Mouse (Mus musculus) MEL (cell line): ENCODE data around the gene Gna11. TPM values are rescaled to one million over a fixed set of nuclear protein-coding genes. Genes with fewer than 3 reads are reported as not detected.
A peak's percentile ranks its signal among the peaks of the same experiment; 100 is the strongest.

Experiments
- DNase-seq: peaks from one replicate; pipeline ENCODE4 v3.0.0; 2011; ENCODE audit warnings: low read depth, low spot score
- H3K27ac ChIP-seq: 2 replicates; pipeline ENCODE4 v1.5.1; 2012; ENCODE audit warnings: low read depth, mild to moderate bottlenecking, control low read depth, low read length, moderate library complexity; ENCODE audit not compliant: control insufficient read depth
- H3K27me3 ChIP-seq, 2 experiments: fragments of 150-350 bp in 1 of 2; sonication (generic) in 1 of 2; 2 replicates each; pipeline ENCODE4 v1.6.1; 2012; ENCODE audit warnings: low read length in 2 of 2, mild to moderate bottlenecking in 2 of 2, improper control_type of control experiment in 1 of 2, moderate library complexity in 1 of 2; ENCODE audit not compliant: insufficient read depth in 2 of 2, control insufficient read depth in 1 of 2
- H3K36me3 ChIP-seq, 2 experiments: 2 replicates each; pipeline ENCODE4 v1.6.1; 2012 to 2014; ENCODE audit warnings: low read length in 2 of 2, improper control_type of control experiment in 1 of 2, inconsistent platforms in 1 of 2, mild to moderate bottlenecking in 1 of 2; ENCODE audit not compliant: insufficient read depth in 2 of 2, control insufficient read depth in 1 of 2
- H3K4me1 ChIP-seq, 2 experiments: fragments of 150-350 bp in 1 of 2; sonication (generic) in 1 of 2; 2 replicates each; pipeline ENCODE4 v1.6.1; 2012; ENCODE audit warnings: low read length in 2 of 2, improper control_type of control experiment in 1 of 2, mild to moderate bottlenecking in 1 of 2; ENCODE audit not compliant: insufficient read depth in 2 of 2, control insufficient read depth in 1 of 2
- H3K4me3 ChIP-seq, 2 experiments: fragments of 150-350 bp in 1 of 2; sonication (generic) in 1 of 2; 2 replicates each; pipeline ENCODE4 v1.5.1; 2012; ENCODE audit warnings: low read depth in 2 of 2, low read length in 2 of 2, mild to moderate bottlenecking in 2 of 2, moderate library complexity in 2 of 2, control low read depth in 1 of 2, improper control_type of control experiment in 1 of 2; ENCODE audit not compliant: control insufficient read depth in 1 of 2, insufficient read depth in 1 of 2
- H3K79me2 ChIP-seq: 2 replicates; pipeline ENCODE4 v1.6.1; 2012; ENCODE audit warnings: mild to moderate bottlenecking, low read length, moderate library complexity; ENCODE audit not compliant: control insufficient read depth, poor library complexity, insufficient read depth
- H3K9ac ChIP-seq: 2 replicates; pipeline ENCODE4 v1.6.1; 2012; ENCODE audit warnings: low read depth, mild to moderate bottlenecking, control low read depth, low read length, moderate library complexity; ENCODE audit not compliant: control insufficient read depth, poor library complexity, severe bottlenecking
- H3K9me3 ChIP-seq: fragments of 150-350 bp; sonication (generic); replicated peaks from 2 replicates; pipeline ENCODE4 v1.6.1; 2012; ENCODE audit warnings: mild to moderate bottlenecking, low read length, improper control_type of control experiment, moderate library complexity; ENCODE audit not compliant: insufficient read depth
- BHLHE40 ChIP-seq: IDR thresholded peaks from 2 replicates; pipeline ENCODE4 v1.6.1; 2012; ENCODE audit warnings: low read depth, mild to moderate bottlenecking, inconsistent platforms, low read length, improper control_type of control experiment, borderline replicate concordance
- CHD1 ChIP-seq: IDR thresholded peaks from 2 replicates; pipeline ENCODE4 v1.6.1; 2012; ENCODE audit warnings: low read depth, mild to moderate bottlenecking, inconsistent platforms, low read length, improper control_type of control experiment
- CTCF ChIP-seq, 3 experiments: IDR thresholded peaks in 2 of 3; conservative IDR thresholded peaks in 1 of 3; 2 replicates each; pipeline ENCODE4 v1.5.1; 2011 to 2012; ENCODE audit warnings: low read length in 3 of 3, low read depth in 2 of 3, mild to moderate bottlenecking in 2 of 3, improper control_type of control experiment in 1 of 3, inconsistent platforms in 1 of 3, mixed read lengths in 1 of 3, moderate library complexity in 1 of 3; ENCODE audit not compliant: control insufficient read depth in 1 of 3, insufficient read depth in 1 of 3, poor library complexity in 1 of 3, severe bottlenecking in 1 of 3
- E2F4 ChIP-seq: IDR thresholded peaks from 2 replicates; pipeline ENCODE4 v1.6.1; 2011; ENCODE audit warnings: low read depth, low read length, improper control_type of control experiment, borderline replicate concordance
- ELF1 ChIP-seq: IDR thresholded peaks from 2 replicates; pipeline ENCODE4 v1.6.1; 2014; ENCODE audit warnings: low read depth, mild to moderate bottlenecking, inconsistent platforms, low read length, improper control_type of control experiment, moderate library complexity
- EP300 ChIP-seq, 2 experiments: IDR thresholded peaks; 2 replicates each; pipeline ENCODE4 v1.6.1; 2011; ENCODE audit warnings: improper control_type of control experiment in 2 of 2, low read length in 2 of 2, low read depth in 1 of 2, mild to moderate bottlenecking in 1 of 2
- ETS1 ChIP-seq: IDR thresholded peaks from 2 replicates; pipeline ENCODE4 v1.6.1; 2012; ENCODE audit warnings: low read depth, mild to moderate bottlenecking, inconsistent platforms, low read length, improper control_type of control experiment, moderate library complexity
- GABPA ChIP-seq: IDR thresholded peaks from 2 replicates; pipeline ENCODE4 v1.6.1; 2012; ENCODE audit warnings: low read depth, mild to moderate bottlenecking, inconsistent platforms, low read length, improper control_type of control experiment, moderate library complexity
- GATA1 ChIP-seq: IDR thresholded peaks from 2 replicates; pipeline ENCODE4 v1.6.1; 2011; ENCODE audit warnings: low read depth, low read length, improper control_type of control experiment
- JUND ChIP-seq: IDR thresholded peaks from 2 replicates; pipeline ENCODE4 v1.6.1; 2011; ENCODE audit warnings: low read depth, mild to moderate bottlenecking, improper control_type of control experiment, low read length
- KAT2A ChIP-seq: conservative IDR thresholded peaks from 2 replicates; pipeline ENCODE4 v1.6.1; 2012; ENCODE audit warnings: low read depth, low read length, improper control_type of control experiment, inconsistent platforms
- MAX ChIP-seq: IDR thresholded peaks from 2 replicates; pipeline ENCODE4 v1.6.1; 2011; ENCODE audit warnings: low read length, improper control_type of control experiment
- MEF2A ChIP-seq: IDR thresholded peaks from 2 replicates; pipeline ENCODE4 v1.6.1; 2014; ENCODE audit warnings: low read depth, mild to moderate bottlenecking, inconsistent platforms, low read length, improper control_type of control experiment; ENCODE audit not compliant: poor library complexity, insufficient replicate concordance, severe bottlenecking; ENCODE audit errors: extremely low read depth
- MXI1 ChIP-seq: IDR thresholded peaks from 2 replicates; pipeline ENCODE4 v1.6.1; 2011; ENCODE audit warnings: mild to moderate bottlenecking, low read depth, low read length, improper control_type of control experiment
- MYB ChIP-seq: IDR thresholded peaks from 2 replicates; pipeline ENCODE4 v1.6.1; 2011; ENCODE audit warnings: mild to moderate bottlenecking, low read depth, low read length, improper control_type of control experiment
- MYC ChIP-seq: IDR thresholded peaks from 2 replicates; pipeline ENCODE4 v1.6.1; 2011; ENCODE audit warnings: low read depth, mild to moderate bottlenecking, low read length, improper control_type of control experiment, moderate library complexity
- NELFE ChIP-seq: IDR thresholded peaks from 2 replicates; pipeline ENCODE4 v1.6.1; 2011; ENCODE audit warnings: low read depth, low read length, improper control_type of control experiment
- NRF1 ChIP-seq: IDR thresholded peaks from 2 replicates; pipeline ENCODE4 v1.6.1; 2014; ENCODE audit warnings: low read depth, mild to moderate bottlenecking, inconsistent platforms, low read length, improper control_type of control experiment, moderate library complexity; ENCODE audit not compliant: poor library complexity, insufficient read depth, severe bottlenecking
- POLR2A ChIP-seq, 2 experiments: IDR thresholded peaks; 2 replicates each; pipeline ENCODE4 v1.6.1; 2011 to 2012; ENCODE audit warnings: low read length in 2 of 2, mild to moderate bottlenecking in 2 of 2, control low read depth in 1 of 2, improper control_type of control experiment in 1 of 2, low read depth in 1 of 2, moderate library complexity in 1 of 2; ENCODE audit not compliant: control insufficient read depth in 1 of 2, insufficient read depth in 1 of 2, poor library complexity in 1 of 2
- POLR2AphosphoS5 ChIP-seq: IDR thresholded peaks from 2 replicates; pipeline ENCODE4 v1.6.1; 2012; ENCODE audit warnings: low read depth, borderline replicate concordance, mild to moderate bottlenecking, inconsistent platforms, low read length, moderate library complexity, mixed read lengths
- RAD21 ChIP-seq: IDR thresholded peaks from 2 replicates; pipeline ENCODE4 v1.6.1; 2011; ENCODE audit warnings: mild to moderate bottlenecking, low read depth, low read length, improper control_type of control experiment
- SMC3 ChIP-seq: IDR thresholded peaks from 2 replicates; pipeline ENCODE4 v1.6.1; 2011; ENCODE audit warnings: low read depth, low read length, improper control_type of control experiment
- TAL1 ChIP-seq: IDR thresholded peaks from 2 replicates; pipeline ENCODE4 v1.6.1; 2012; ENCODE audit warnings: mild to moderate bottlenecking, inconsistent platforms, low read length, moderate library complexity, mixed read lengths
- TBP ChIP-seq: IDR thresholded peaks from 2 replicates; pipeline ENCODE4 v1.8.0; 2011; ENCODE audit warnings: low read depth, low read length, improper control_type of control experiment
- TCF12 ChIP-seq: IDR thresholded peaks from 2 replicates; pipeline ENCODE4 v1.6.1; 2014; ENCODE audit warnings: low read depth, mild to moderate bottlenecking, inconsistent platforms, low read length, improper control_type of control experiment, moderate library complexity
- UBTF ChIP-seq: IDR thresholded peaks from 2 replicates; pipeline ENCODE4 v1.6.1; 2012; ENCODE audit warnings: low read depth, mild to moderate bottlenecking, inconsistent platforms, low read length, improper control_type of control experiment, moderate library complexity, borderline replicate concordance; ENCODE audit not compliant: insufficient read depth
- USF2 ChIP-seq, 2 experiments: IDR thresholded peaks; 2 replicates each; pipeline ENCODE4 v1.6.1; 2011 to 2012; ENCODE audit warnings: improper control_type of control experiment in 2 of 2, low read length in 2 of 2, borderline replicate concordance in 1 of 2, inconsistent platforms in 1 of 2, low read depth in 1 of 2, mild to moderate bottlenecking in 1 of 2; ENCODE audit not compliant: insufficient read depth in 1 of 2
- ZC3H11A ChIP-seq: IDR thresholded peaks from 2 replicates; pipeline ENCODE4 v1.6.1; 2012; ENCODE audit warnings: low read depth, mild to moderate bottlenecking, inconsistent platforms, low read length, improper control_type of control experiment
- polyA plus RNA-seq, 2 experiments: library from polyadenylated mRNA; stranded (reverse) in 1 of 2; unstranded in 1 of 2; fragments of >175 nt in 1 of 2; fragments of >200 nt in 1 of 2; gene quantifications; 2 replicates each; pipeline versions ENCODE4 v1.2.1 to v1.2.4; 2012; ENCODE audit warnings: low replicate concordance in 2 of 2, low read depth in 1 of 2; ENCODE audit not compliant: insufficient read length in 2 of 2, insufficient read depth in 1 of 2, missing spikeins in 1 of 2
- total RNA-seq: library from RNA; depleted of rRNA; stranded (reverse); fragments of 300-350 nt; gene quantifications from 2 replicates; pipeline ENCODE4 v1.2.3, GENCODE M21; 2012

Gna11 gene
- total and polyA plus RNA-seq, 3 experiments: 14.1 to 18.4 TPM; not detected in 1

DNA sequence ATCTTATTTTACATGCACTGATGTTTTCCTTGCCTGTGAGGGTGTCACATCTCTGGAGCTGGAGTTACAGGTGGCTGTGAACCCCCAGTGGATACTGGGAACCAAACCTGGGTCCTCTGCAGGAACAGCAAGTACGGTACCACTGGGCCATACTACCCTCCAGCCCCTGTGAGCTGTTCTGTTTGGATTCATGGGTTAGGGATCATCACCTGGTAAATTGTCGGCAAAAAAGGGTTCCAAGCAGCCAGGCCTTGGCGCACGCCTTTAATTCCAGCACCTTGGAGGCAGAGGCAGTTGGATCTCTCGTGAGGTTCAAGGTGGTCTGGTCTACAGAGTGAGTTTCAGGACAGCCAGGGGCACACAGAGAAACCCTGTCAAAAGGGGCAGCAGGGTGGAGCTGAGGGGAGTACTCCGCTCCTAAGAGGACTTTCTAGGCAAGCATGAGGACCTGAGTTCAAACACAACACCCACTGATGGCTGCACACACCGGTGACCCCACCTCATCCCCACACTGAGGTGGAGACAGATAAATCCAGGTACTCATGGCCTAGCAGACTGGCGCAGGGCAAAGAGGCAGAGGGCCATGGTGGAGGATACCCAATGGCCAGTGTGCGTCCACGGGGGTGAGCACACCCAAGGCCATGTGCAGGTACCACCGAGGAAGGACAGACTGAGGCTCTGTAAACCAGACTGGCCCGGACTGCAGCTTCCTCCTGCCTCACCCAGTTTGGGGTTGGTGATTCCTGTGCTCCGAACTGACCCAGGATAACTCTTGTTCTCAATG is 2.0 kb upstream of the Gna11 start:
- peaks cover 29% of the 10 kb centered on the region for H3K79me2 ChIP-seq
- no peak for DNase-seq
- no peaks in the 10 kb centered on the region for H3K27me3 ChIP-seq
- no peak overlapping the region for H3K4me3 ChIP-seq
- H3K27ac ChIP-seq: peak overlapping the region; percentile 52
- H3K9ac ChIP-seq: peak overlapping the region; percentile 10; the same call in 1 of the 2 replicates
- H3K9me3 ChIP-seq: no peaks in the 10 kb centered on the region
- TF ChIP-seq CHD1 (no peak), GABPA (no peak), ETS1 (no peak), GATA1 (no peak), MXI1 (no peak), ZC3H11A (no peak), E2F4 (no peak), ELF1 (no peak), POLR2AphosphoS5 (no peak), MAX (no peak), MEF2A (no peak), TCF12 (no peak), USF2 (IDR thresholded peaks at IDR 0.05; ENCODE audit: borderline replicate concordance in 1 of 2, insufficient read depth in 1 of 2, low read depth in 1 of 2, low read length in 2 of 2) (no peak), BHLHE40 (no peak), EP300 (IDR thresholded peaks at IDR 0.05; ENCODE audit: low read depth in 1 of 2, low read length in 2 of 2) (no peak), JUND (no peak), TBP (no peak)
- H3K4me1 ChIP-seq: peaks cover 14 to 30% of the 10 kb centered on the region in 2 experiments
- H3K36me3 ChIP-seq: peaks cover 0 to 13% of the 10 kb centered on the region in 2 experiments; a peak in 2 of 4 replicates

DNA sequence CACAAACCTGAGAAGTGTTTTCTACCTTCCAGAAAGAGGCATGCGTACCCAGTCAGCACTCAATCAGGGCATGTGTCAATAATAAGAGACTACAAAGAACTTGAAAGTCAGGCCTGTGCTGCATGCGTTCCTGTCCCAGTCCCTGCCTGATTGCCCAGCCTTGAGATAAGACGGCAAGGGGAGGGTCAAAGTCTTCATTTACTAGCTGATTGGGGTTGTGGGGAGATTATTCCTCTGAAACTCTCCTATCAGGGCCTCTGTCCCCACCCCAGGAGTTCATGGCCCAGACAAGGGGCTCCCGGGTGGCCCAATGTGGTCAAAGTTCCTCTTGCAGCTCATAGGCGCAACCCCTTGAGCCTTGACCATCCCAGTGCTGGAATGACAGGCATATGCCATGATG is 1.3 kb upstream of the Gna11 start:
- Histone ChIP-seq H3K27me3 (no peaks in the 10 kb centered on the region), H3K4me1 (peaks cover 11 to 24% of the 10 kb centered on the region in 2 experiments), H3K36me3 (peaks cover 0 to 10% of the 10 kb centered on the region in 2 experiments; a peak in 2 of 4 replicates), H3K9me3 (no peaks in the 10 kb centered on the region), H3K4me3 (peak overlapping the region; percentile 1 to 66; a peak in 2 of 4 replicates), H3K27ac (peak overlapping the region; percentile 57), H3K9ac (peak overlapping the region; percentile 37), H3K79me2 (peaks cover 36% of the 10 kb centered on the region)
- DNase-seq: peak; percentile 92
- no peak for TF ChIP-seq GABPA
- peak in 1 of 2 experiments; percentile 79; a peak in 2 of 4 replicates for TF ChIP-seq POLR2A (IDR thresholded peaks at IDR 0.05; ENCODE audit: control insufficient read depth in 1 of 2, insufficient read depth in 1 of 2, low read depth in 1 of 2, low read length in 2 of 2, poor library complexity in 1 of 2)
- peak; percentile 82 for TF ChIP-seq MYC
- TF ChIP-seq TBP: peak; percentile 84
- TF ChIP-seq POLR2AphosphoS5: no peak
- TF ChIP-seq JUND: no peak
- no peak for TF ChIP-seq KAT2A
- TF ChIP-seq UBTF: no peak
- no peak for TF ChIP-seq RAD21
- TF ChIP-seq MYB: no peak
- no peak for TF ChIP-seq NRF1
- no peak for TF ChIP-seq TAL1
- peak; percentile 55 for TF ChIP-seq NELFE
- no peak for TF ChIP-seq BHLHE40
- TF ChIP-seq GATA1: peak; percentile 90
- no peak for TF ChIP-seq SMC3
- TF ChIP-seq CTCF (IDR thresholded peaks at IDR 0.05 in 2 of 3, conservative IDR thresholded peaks at IDR 0.05 in 1 of 3; ENCODE audit: control insufficient read depth in 1 of 3, insufficient read depth in 1 of 3, low read depth in 2 of 3, low read length in 3 of 3, poor library complexity in 1 of 3, severe bottlenecking in 1 of 3): no peak
- no peak for TF ChIP-seq ELF1
